Mouse (Mus musculus) stomach, embryonic 16.5 days (tissue): ENCODE results near the gene Cachd1. TPM values are rescaled to one million over a fixed set of nuclear protein-coding genes. Genes with fewer than 3 reads are reported as not detected.

Experiments used
- ATAC-seq: fragments of 200-750 bp; cut with Nextera tagmentation; 2 replicates; pipeline ENCODE4 v1.8.0; 2017; ENCODE audit warnings: moderate number of reproducible peaks, moderate TSS enrichment; ENCODE audit not compliant: insufficient read depth, low FRiP score
- H3K27ac ChIP-seq: fragments of 300-500 bp; sonication (generic); 2 replicates; pipeline ENCODE4 v1.5.1; 2014; ENCODE audit warnings: low read length
- H3K27me3 ChIP-seq: fragments of 300-500 bp; sonication (generic); 2 replicates; pipeline ENCODE4 v1.6.1; 2014; ENCODE audit warnings: low read length, control low read depth, mixed read lengths; ENCODE audit not compliant: control insufficient read depth, insufficient read depth
- H3K36me3 ChIP-seq: fragments of 300-500 bp; sonication (generic); 2 replicates; pipeline ENCODE4 v1.6.1; 2014; ENCODE audit warnings: low read length; ENCODE audit not compliant: control insufficient read depth, insufficient read depth
- H3K4me1 ChIP-seq: fragments of 300-500 bp; sonication (generic); 2 replicates; pipeline ENCODE4 v1.6.1; 2014; ENCODE audit warnings: low read length, control low read depth, mixed read lengths; ENCODE audit not compliant: control insufficient read depth, insufficient read depth
- H3K4me2 ChIP-seq: fragments of 300-500 bp; sonication (generic); 2 replicates; pipeline ENCODE4 v1.6.1; 2014; ENCODE audit warnings: low read depth, low read length, mixed read lengths
- H3K4me3 ChIP-seq: fragments of 300-500 bp; sonication (generic); replicated peaks from 2 replicates; pipeline ENCODE4 v1.5.1; 2014; ENCODE audit warnings: mild to moderate bottlenecking, low read length
- H3K9ac ChIP-seq: fragments of 300-500 bp; sonication (generic); 2 replicates; pipeline ENCODE4 v1.6.1; 2014; ENCODE audit warnings: low read length
- H3K9me3 ChIP-seq: fragments of 300-500 bp; sonication (generic); replicated peaks from 2 replicates; pipeline ENCODE4 v1.6.1; 2016; ENCODE audit warnings: low read length, control low read depth; ENCODE audit not compliant: control insufficient read depth
- WGBS: fragments of 180-500 bp; shearing (Covaris S2); extraction: QIAGEN DNeasy Blood & Tissue Kit; methylation state at CpG from one replicate; pipeline ENCODE4 v1.1.7; 2014; 5-methylcytosine and 5-hydroxymethylcytosine counted together
- polyA plus RNA-seq: library from polyadenylated mRNA; unstranded; fragments of >200 nt; fragmentation: Nextera tagmentation; extraction: Ambion mirVana; gene quantifications from 2 replicates; pipeline ENCODE4 v1.2.1, GENCODE M21; 2015

The Cachd1 gene
- polyA plus RNA-seq, 1 experiment from 2014 or later, result 7.2 TPM

GRCm38 (mm10) chr4:100877351-100877750, 100.9 kb downstream of the Cachd1 start:
- H3K27me3 ChIP-seq, result no peaks in the 10 kb centered on the region
- no peak for ATAC-seq
- WGBS, result 53% methylated on average over 3 of the region's 3 CpGs

GRCm38 (mm10) chr4:100879414-100879813, 102.9 kb downstream of the Cachd1 start:
- no peak for ATAC-seq
- Histone ChIP-seq H3K4me3 (no peak overlapping the region), H3K9ac (no peak overlapping the region), H3K4me1 (0 out of 2 replicates have a peak, but pooled peaks cover 3% of the 10 kb centered on the region), H3K27me3 (no peaks in the 10 kb centered on the region), H3K36me3 (no peaks in the 10 kb centered on the region), H3K27ac (no peak overlapping the region), H3K4me2 (no peak overlapping the region), H3K9me3 (no peaks in the 10 kb centered on the region)
- 27% methylated on average over 8 of the region's 8 CpGs for WGBS

More at GRCm38 (mm10) chr4:100877351-100877750, 100.9 kb downstream of the Cachd1 start:
- no peak overlapping the region for H3K4me3 ChIP-seq
- no peak overlapping the region for H3K4me2 ChIP-seq
- no peaks in the 10 kb centered on the region for H3K9me3 ChIP-seq
- H3K9ac ChIP-seq, result no peak overlapping the region
- H3K27ac ChIP-seq, result no peak overlapping the region
- H3K4me1 ChIP-seq, result 0 out of 2 replicates have a peak, but pooled peaks cover 3% of the 10 kb centered on the region
- no peaks in the 10 kb centered on the region for H3K36me3 ChIP-seq

GRCm38 (mm10) chr4:100880075-100880474, 103.6 kb downstream of the Cachd1 start:
- Histone ChIP-seq H3K36me3 (no peaks in the 10 kb centered on the region), H3K4me2 (no peak overlapping the region), H3K27me3 (no peaks in the 10 kb centered on the region), H3K9ac (no peak overlapping the region), H3K9me3 (no peaks in the 10 kb centered on the region), H3K27ac (no peak overlapping the region), H3K4me3 (no peak overlapping the region), H3K4me1 (peaks cover 4% of the 10 kb centered on the region; the same call in 1 of the 2 replicates)
- WGBS, result 38% methylated on average over 4 of the region's 4 CpGs
- ATAC-seq, result no peak

- H3K36me3 ChIP-seq, result no peaks in the 10 kb centered on the region
- H3K4me1 ChIP-seq, result peaks cover 32% of the 10 kb centered on the region
- H3K4me2 ChIP-seq, result peak overlapping the region; percentile 28
- H3K9ac ChIP-seq, result peak overlapping the region; percentile 55
- H3K4me3 ChIP-seq, result no peak overlapping the region
- H3K27ac ChIP-seq, result peak overlapping the region; percentile 92
- H3K9me3 ChIP-seq, result no peaks in the 10 kb centered on the region
- peak; percentile 74; the same call in 1 of the 2 replicates for ATAC-seq
- 13% methylated on average over 19 of the region's 19 CpGs for WGBS
- H3K27me3 ChIP-seq, result no peaks in the 10 kb centered on the region
These were observed 109.6 kb downstream of the Cachd1 start for GRCm38 (mm10) chr4:100885793-100886742.

- peak overlapping the region; percentile 28; the same call in 1 of the 2 replicates for H3K4me2 ChIP-seq
- no peak for ATAC-seq
- H3K4me1 ChIP-seq, result peaks cover 32% of the 10 kb centered on the region
- no peaks in the 10 kb centered on the region for H3K36me3 ChIP-seq
- WGBS, result 68% methylated on average over 8 of the region's 8 CpGs
- no peak overlapping the region for H3K4me3 ChIP-seq
- H3K27ac ChIP-seq, result peak overlapping the region; percentile 92
- no peaks in the 10 kb centered on the region for H3K9me3 ChIP-seq
- no peaks in the 10 kb centered on the region for H3K27me3 ChIP-seq
- H3K9ac ChIP-seq, result peak overlapping the region; percentile 55; the same call in 1 of the 2 replicates
These were observed 110.4 kb downstream of the Cachd1 start for GRCm38 (mm10) chr4:100886743-100887416.

- Histone ChIP-seq H3K9me3 (no peaks in the 10 kb centered on the region), H3K4me1 (peaks cover 34% of the 10 kb centered on the region)
- WGBS, result 44% methylated on average over 7 of the region's 7 CpGs
These were observed 113.9 kb downstream of the Cachd1 start for GRCm38 (mm10) chr4:100890106-100890970.

GRCm38 (mm10) chr4:100893739-100894138, 117.3 kb downstream of the Cachd1 start:
- Histone ChIP-seq H3K4me3 (no peak overlapping the region), H3K9me3 (no peaks in the 10 kb centered on the region), H3K27me3 (no peaks in the 10 kb centered on the region), H3K36me3 (no peaks in the 10 kb centered on the region), H3K4me1 (peaks cover 16% of the 10 kb centered on the region), H3K4me2 (no peak overlapping the region), H3K9ac (no peak overlapping the region), H3K27ac (no peak overlapping the region)
- peak; percentile 58; the same call in 1 of the 2 replicates for ATAC-seq

More at GRCm38 (mm10) chr4:100890106-100890970, 113.9 kb downstream of the Cachd1 start:
- H3K4me3 ChIP-seq, result no peak overlapping the region
- H3K27ac ChIP-seq, result peak overlapping the region; percentile 49; the same call in 1 of the 2 replicates
- no peak for ATAC-seq
- no peaks in the 10 kb centered on the region for H3K36me3 ChIP-seq
- H3K4me2 ChIP-seq, result no peak overlapping the region
- no peaks in the 10 kb centered on the region for H3K27me3 ChIP-seq
- no peak overlapping the region for H3K9ac ChIP-seq

- H3K4me3 ChIP-seq, result no peak overlapping the region
- whole genome bisulfite sequencing, result 60% methylated on average over 2 of the region's 2 CpGs
- H3K4me1 ChIP-seq, result peaks cover 16% of the 10 kb centered on the region
- no peaks in the 10 kb centered on the region for H3K27me3 ChIP-seq
- ATAC-seq, result no peak
- H3K9me3 ChIP-seq, result no peaks in the 10 kb centered on the region
- H3K27ac ChIP-seq, result no peak overlapping the region
- no peaks in the 10 kb centered on the region for H3K36me3 ChIP-seq
- no peak overlapping the region for H3K4me2 ChIP-seq
- H3K9ac ChIP-seq, result no peak overlapping the region
These were observed 117.7 kb downstream of the Cachd1 start for GRCm38 (mm10) chr4:100894142-100894541.
